Mouse (Mus musculus) midbrain, embryonic 11.5 days (tissue): ENCODE results near the gene Hamp. TPM values are rescaled to one million over a fixed set of nuclear protein-coding genes. Genes with fewer than 3 reads are reported as not detected.

Experiments
- ATAC-seq: fragments of 200-750 bp; cut with Nextera tagmentation; 2 replicates; pipeline ENCODE4 v1.8.0; 2017; ENCODE audit warnings: moderate TSS enrichment, moderate library complexity; ENCODE audit not compliant: low FRiP score
- DNase-seq: peaks from one replicate; pipeline ENCODE4 v3.0.0; 2015; ENCODE audit warnings: low spot score; ENCODE audit errors: missing footprints
- H3K27ac ChIP-seq: fragments of 300-500 bp; sonication (generic); 2 replicates; pipeline ENCODE4 v1.5.1; 2014; ENCODE audit warnings: low read depth, low read length
- H3K27me3 ChIP-seq: fragments of 300-500 bp; sonication (generic); 2 replicates; pipeline ENCODE4 v1.6.1; 2014; ENCODE audit warnings: mild to moderate bottlenecking, low read length, moderate library complexity, mixed read lengths; ENCODE audit not compliant: control insufficient read depth, insufficient read depth
- H3K36me3 ChIP-seq: fragments of 300-500 bp; sonication (generic); 2 replicates; pipeline ENCODE4 v1.6.1; 2014; ENCODE audit warnings: mild to moderate bottlenecking, low read length, moderate library complexity, mixed read lengths; ENCODE audit not compliant: control insufficient read depth, insufficient read depth
- H3K4me1 ChIP-seq: fragments of 300-500 bp; sonication (generic); 2 replicates; pipeline ENCODE4 v1.6.1; 2014; ENCODE audit warnings: low read length; ENCODE audit not compliant: control insufficient read depth, insufficient read depth
- H3K4me2 ChIP-seq: fragments of 300-500 bp; sonication (generic); 2 replicates; pipeline ENCODE4 v1.6.1; 2014; ENCODE audit warnings: mild to moderate bottlenecking, moderate library complexity
- H3K4me3 ChIP-seq: fragments of 300-500 bp; sonication (generic); 2 replicates; pipeline ENCODE4 v1.5.1; 2014; ENCODE audit warnings: low read depth, low read length
- H3K9ac ChIP-seq: fragments of 300-500 bp; sonication (generic); 2 replicates; pipeline ENCODE4 v1.6.1; 2014; ENCODE audit warnings: low read length
- H3K9me3 ChIP-seq: fragments of 300-500 bp; sonication (generic); 2 replicates; pipeline ENCODE4 v1.6.1; 2016; ENCODE audit warnings: low read length; ENCODE audit not compliant: control insufficient read depth
- WGBS: fragments of 180-500 bp; shearing (Covaris S2); extraction: QIAGEN DNeasy Blood & Tissue Kit; methylation state at CpG from one replicate; pipeline ENCODE4 v1.1.7; 2014; 5-methylcytosine and 5-hydroxymethylcytosine counted together
- polyA plus RNA-seq: library from polyadenylated mRNA; unstranded; fragments of >200 nt; fragmentation: Nextera tagmentation; extraction: Ambion mirVana; gene quantifications from 2 replicates; pipeline ENCODE4 v1.2.1, GENCODE M21; 2014

Gene Hamp
- polyA plus RNA-seq = 0.40 TPM in 1 of 2 replicates, not detected in the other

GRCm38 (mm10) chr7:30943909-30944635 is at the start of gene Hamp:
Gene Hamp (minus strand): TSS chr7:30944032.
- Histone ChIP-seq H3K4me2 (no peak within 1 kb of the TSS), H3K9ac (no peak within 1 kb of the TSS), H3K4me3 (no peak within 1 kb of the TSS), H3K36me3 (peaks cover 3% of the 10 kb centered on the region), H3K9me3 (no peaks in the 10 kb centered on the region), H3K4me1 (no peaks in the 10 kb centered on the region), H3K27ac (no peak within 1 kb of the TSS), H3K27me3 (no peaks in the 10 kb centered on the region)
- DNase-seq (peak; percentile 60), ATAC-seq (no peak)
- WGBS = 72% methylated on average over 9 of the region's 9 CpGs

- Histone ChIP-seq H3K27ac (no peak overlapping the region), H3K4me3 (no peak overlapping the region), H3K9me3 (no peaks in the 10 kb centered on the region), H3K36me3 (no peaks in the 10 kb centered on the region), H3K4me1 (no peaks in the 10 kb centered on the region), H3K4me2 (no peak overlapping the region), H3K27me3 (no peaks in the 10 kb centered on the region), H3K9ac (no peak overlapping the region)
- ATAC-seq = no peak
- no peak for DNase-seq
- 79% methylated on average over 5 of the region's 5 CpGs for WGBS
Measured at GRCm38 (mm10) chr7:30992148-30992547, 48.3 kb upstream of the Hamp start.

GRCm38 (mm10) chr7:30988519-30989162 is 44.8 kb upstream of the Hamp start:
- H3K27me3 ChIP-seq = no peaks in the 10 kb centered on the region
- no peak overlapping the region for H3K9ac ChIP-seq
- ATAC-seq (no peak), DNase-seq (no peak)
- WGBS = 85% methylated on average over 4 of the region's 4 CpGs
- no peaks in the 10 kb centered on the region for H3K9me3 ChIP-seq
- H3K36me3 ChIP-seq = no peaks in the 10 kb centered on the region
- no peaks in the 10 kb centered on the region for H3K4me1 ChIP-seq
- no peak overlapping the region for H3K27ac ChIP-seq
- H3K4me3 ChIP-seq = no peak overlapping the region
- no peak overlapping the region for H3K4me2 ChIP-seq

GRCm38 (mm10) chr7:30985357-30985756 is 41.5 kb upstream of the Hamp start:
- no peaks in the 10 kb centered on the region for H3K9me3 ChIP-seq
- no peak overlapping the region for H3K27ac ChIP-seq
- 86% methylated on average over 9 of the region's 9 CpGs for WGBS
- H3K4me3 ChIP-seq = no peak overlapping the region
- no peaks in the 10 kb centered on the region for H3K4me1 ChIP-seq
- H3K4me2 ChIP-seq = no peak overlapping the region
- no peaks in the 10 kb centered on the region for H3K27me3 ChIP-seq
- H3K9ac ChIP-seq = no peak overlapping the region
- ATAC-seq (no peak), DNase-seq (no peak)
- no peaks in the 10 kb centered on the region for H3K36me3 ChIP-seq

GRCm38 (mm10) chr7:30981703-30982102 is 37.9 kb upstream of the Hamp start:
- H3K4me2 ChIP-seq = no peak overlapping the region
- no peaks in the 10 kb centered on the region for H3K9me3 ChIP-seq
- no peak overlapping the region for H3K27ac ChIP-seq
- no peak overlapping the region for H3K9ac ChIP-seq
- DNase-seq (no peak), ATAC-seq (no peak)
- H3K27me3 ChIP-seq = no peaks in the 10 kb centered on the region
- no peaks in the 10 kb centered on the region for H3K36me3 ChIP-seq
- 95% methylated on average over 4 of the region's 4 CpGs for WGBS
- no peak overlapping the region for H3K4me3 ChIP-seq
- no peaks in the 10 kb centered on the region for H3K4me1 ChIP-seq

- Histone ChIP-seq H3K4me1 (peaks cover 10% of the 10 kb centered on the region; the same call in 1 of the 2 replicates), H3K36me3 (no peaks in the 10 kb centered on the region), H3K27ac (no peak within 1 kb of the TSS), H3K27me3 (peaks cover 12% of the 10 kb centered on the region), H3K9ac (peak within 1 kb of the TSS; percentile 59), H3K9me3 (no peaks in the 10 kb centered on the region), H3K4me2 (peak within 1 kb of the TSS; percentile 68), H3K4me3 (peak within 1 kb of the TSS; percentile 38)
- peak; percentile 83 for ATAC-seq
- peak; percentile 99 for DNase-seq
- 0% methylated on average over 36 of the region's 37 CpGs for WGBS
Measured at GRCm38 (mm10) chr7:30973501-30974289, 29.9 kb upstream of the Hamp start, which contains the start of gene Fam187b. Gene Fam187b (plus strand): TSS chr7:30973790.

- Histone ChIP-seq H3K9ac (peak within 1 kb of the TSS; percentile 59), H3K4me3 (peak within 1 kb of the TSS; percentile 38), H3K27me3 (peaks cover 12% of the 10 kb centered on the region), H3K4me2 (peak within 1 kb of the TSS; percentile 68), H3K27ac (no peak within 1 kb of the TSS), H3K9me3 (no peaks in the 10 kb centered on the region), H3K36me3 (no peaks in the 10 kb centered on the region), H3K4me1 (peaks cover 10% of the 10 kb centered on the region; the same call in 1 of the 2 replicates)
- DNase-seq = peak; percentile 91
- ATAC-seq = peak; percentile 70; the same call in 1 of the 2 replicates
- WGBS = 2% methylated on average over 19 of the region's 19 CpGs
Measured at GRCm38 (mm10) chr7:30973251-30973500, 29.3 kb upstream of the Hamp start, which contains the start of gene Lsr. Gene Lsr (minus strand): TSS chr7:30973464.

GRCm38 (mm10) chr7:30972426-30973250 is 28.8 kb upstream of the Hamp start:
- H3K4me3 ChIP-seq = peak overlapping the region; percentile 38
- H3K9me3 ChIP-seq = no peaks in the 10 kb centered on the region
- WGBS = 3% methylated on average over 41 of the region's 41 CpGs
- DNase-seq = peak; percentile 91
- peaks cover 10% of the 10 kb centered on the region; the same call in 1 of the 2 replicates for H3K4me1 ChIP-seq
- H3K9ac ChIP-seq = peak overlapping the region; percentile 59
- H3K27me3 ChIP-seq = peaks cover 12% of the 10 kb centered on the region
- no peak overlapping the region for H3K27ac ChIP-seq
- no peaks in the 10 kb centered on the region for H3K36me3 ChIP-seq
- H3K4me2 ChIP-seq = peak overlapping the region; percentile 68
- ATAC-seq = peak; percentile 40
